Comparison of ENCODE assay signal across 29 mouse cellular contexts in genomic region chr4:66794283-66794682, GRCm38 (mm10). TPM values are rescaled to one million over a fixed set of nuclear protein-coding genes. Genes with fewer than 3 reads are reported as not detected.
A peak's percentile ranks its signal among the peaks of the same experiment; 100 is the strongest.
DNase-seq lines count a peak whose midpoint lies in the region; ATAC-seq and TF ChIP-seq lines count a peak whose summit lies in the region.
"Had no signal": no experiment of that assay in that cellular context is flagged by ENCODE, and none has a peak within 500 bp of the region (broad histone marks: within the 10 kb centered on the region; RNA-seq: fewer than 3 reads in every experiment).

No protein-coding gene starts in this region.

- no peak for TF ChIP-seq CTCF in forebrain, postnatal 0 days (IDR thresholded peaks at IDR 0.05; ENCODE audit: low read depth)

- no peaks in the 10 kb centered on the region for H3K27me3 ChIP-seq in embryonic facial prominence, embryonic 14.5 days (replicated peaks; ENCODE audit: control insufficient read depth, insufficient read depth, low read length)
- H3K27me3 ChIP-seq in embryonic facial prominence, embryonic 10.5 days (replicated peaks; ENCODE audit: low read depth, poor library complexity, severe bottlenecking): no peaks in the 10 kb centered on the region
- no peaks in the 10 kb centered on the region for H3K27me3 ChIP-seq in limb, embryonic 14.5 days (ENCODE audit: control insufficient read depth, insufficient read depth, low read length)
- no peaks in the 10 kb centered on the region for H3K27me3 ChIP-seq in forebrain, postnatal 0 days (ENCODE audit: insufficient read depth, low read length)
- H3K27me3 ChIP-seq in midbrain, embryonic 15.5 days (replicated peaks): no peaks in the 10 kb centered on the region
- H3K27me3 ChIP-seq: CH12.LX; embryonic facial prominence, embryonic 13.5 days; heart, embryonic 13.5 days had no signal

- H3K4me1 ChIP-seq in embryonic facial prominence, embryonic 14.5 days (ENCODE audit: control insufficient read depth, insufficient read depth, low read length): no peaks in the 10 kb centered on the region
- no peaks in the 10 kb centered on the region for H3K4me1 ChIP-seq in embryonic facial prominence, embryonic 10.5 days
- no peaks in the 10 kb centered on the region for H3K4me1 ChIP-seq in limb, embryonic 14.5 days (ENCODE audit: control insufficient read depth, insufficient read depth, low read length)
- no peaks in the 10 kb centered on the region for H3K4me1 ChIP-seq in forebrain, postnatal 0 days (ENCODE audit: insufficient read depth)
- H3K4me1 ChIP-seq in midbrain, embryonic 15.5 days: no peaks in the 10 kb centered on the region
- H3K4me1 ChIP-seq: embryonic facial prominence, embryonic 13.5 days; heart, embryonic 13.5 days had no signal

- H3K4me3 ChIP-seq in embryonic facial prominence, embryonic 14.5 days (ENCODE audit: low read depth, low read length): no peak overlapping the region
- H3K4me3 ChIP-seq in embryonic facial prominence, embryonic 10.5 days: no peak overlapping the region
- H3K4me3 ChIP-seq in limb, embryonic 14.5 days (replicated peaks; ENCODE audit: low read length): no peak overlapping the region
- H3K4me3 ChIP-seq in forebrain, postnatal 0 days (ENCODE audit: low read depth, low read length): no peak overlapping the region
- no peak overlapping the region for H3K4me3 ChIP-seq in midbrain, embryonic 15.5 days
- H3K4me3 ChIP-seq: embryonic facial prominence, embryonic 13.5 days; gastrocnemius, adult 2 months; heart, embryonic 13.5 days had no signal

- WGBS in embryonic facial prominence, embryonic 14.5 days: 62% methylated on average over 2 of the region's 2 CpGs
- 93% methylated on average over 2 of the region's 2 CpGs for WGBS in embryonic facial prominence, embryonic 10.5 days
- 78% methylated on average over 2 of the region's 2 CpGs for WGBS in limb, embryonic 14.5 days
- 79% methylated on average over 2 of the region's 2 CpGs for WGBS in forebrain, postnatal 0 days
- WGBS in midbrain, embryonic 15.5 days: 83% methylated on average over 2 of the region's 2 CpGs

- TF ChIP-seq POLR2A in limb, embryonic 14.5 days (IDR thresholded peaks at IDR 0.05; ENCODE audit: borderline replicate concordance, extremely low read depth, insufficient read depth, insufficient read length): no peak

- no peak overlapping the region for H3K9ac ChIP-seq in embryonic facial prominence, embryonic 14.5 days (ENCODE audit: low read depth, low read length)
- no peak overlapping the region for H3K9ac ChIP-seq in limb, embryonic 14.5 days (ENCODE audit: low read depth, low read length, severe bottlenecking)
- H3K9ac ChIP-seq in forebrain, postnatal 0 days: no peak overlapping the region
- H3K9ac ChIP-seq in midbrain, embryonic 15.5 days: no peak overlapping the region
- H3K9ac ChIP-seq: embryonic facial prominence, embryonic 13.5 days; heart, embryonic 13.5 days; hindbrain, embryonic 14.5 days had no signal

- H3K4me2 ChIP-seq in embryonic facial prominence, embryonic 14.5 days (ENCODE audit: low read depth, low read length): no peak overlapping the region
- H3K4me2 ChIP-seq in limb, embryonic 14.5 days (replicated peaks; ENCODE audit: low read depth, low read length, severe bottlenecking): no peak overlapping the region
- no peak overlapping the region for H3K4me2 ChIP-seq in forebrain, postnatal 0 days (ENCODE audit: low read depth)
- H3K4me2 ChIP-seq in midbrain, embryonic 15.5 days: no peak overlapping the region
- H3K4me2 ChIP-seq: embryonic facial prominence, embryonic 13.5 days; heart, embryonic 13.5 days; hindbrain, embryonic 14.5 days had no signal

- no peak for ATAC-seq in embryonic facial prominence, embryonic 14.5 days (ENCODE audit: low read depth)
- ATAC-seq in limb, embryonic 14.5 days (ENCODE audit: low FRiP score, low read depth): no peak
- no peak for ATAC-seq in forebrain, postnatal 0 days
- no peak for ATAC-seq in midbrain, embryonic 15.5 days (replicated peaks)
- ATAC-seq: activated CD4-positive, CD25-positive, alpha-beta regulatory T cell, adult 4 months; forebrain, embryonic 14.5 days; hindbrain, postnatal 0 days; inflammation-experienced regulatory T-cells, adult 6 months; intestine, embryonic 16.5 days had no signal

- peak; percentile 40 for DNase-seq in embryonic facial prominence, embryonic 14.5 days (ENCODE audit: low spot score)
- DNase-seq in embryonic facial prominence, embryonic 10.5 days (ENCODE audit: low spot score): no peak
- DNase-seq in 3T3-L1 (ENCODE audit: low read depth, low spot score): peak; percentile 57
- peak; percentile 12 for DNase-seq in brain, adult 2 months (ENCODE audit: low read depth, low spot score)
- DNase-seq in limb, embryonic 14.5 days (ENCODE audit: low spot score): peak; percentile 40
- DNase-seq in forebrain, postnatal 0 days: no peak
- DNase-seq: adrenal gland, adult 8-10 months; adrenal gland, postnatal 25 days; B cell, adult 2 months; cerebellum, adult 11 months; cerebellum, adult 2 months; cerebellum, adult 9-11 months; cerebellum, postnatal 25 days; gastrocnemius, adult 2 months; gastrocnemius, postnatal 14 days; heart, adult 18-20 months; heart, postnatal 14 days; heart, postnatal 4 days had no signal

- no peaks in the 10 kb centered on the region for H3K36me3 ChIP-seq in embryonic facial prominence, embryonic 14.5 days (ENCODE audit: control insufficient read depth, insufficient read depth, low read length)
- H3K36me3 ChIP-seq in embryonic facial prominence, embryonic 10.5 days (replicated peaks): no peaks in the 10 kb centered on the region
- no peaks in the 10 kb centered on the region for H3K36me3 ChIP-seq in limb, embryonic 14.5 days (ENCODE audit: control insufficient read depth, insufficient read depth, low read length)
- no peaks in the 10 kb centered on the region for H3K36me3 ChIP-seq in forebrain, postnatal 0 days (ENCODE audit: insufficient read depth)
- H3K36me3 ChIP-seq in midbrain, embryonic 15.5 days (replicated peaks): no peaks in the 10 kb centered on the region
- H3K36me3 ChIP-seq: embryonic facial prominence, embryonic 13.5 days; G1E; heart, embryonic 13.5 days had no signal

- H3K9me3 ChIP-seq in embryonic facial prominence, embryonic 14.5 days (ENCODE audit: control insufficient read depth, low read length): no peaks in the 10 kb centered on the region
- no peaks in the 10 kb centered on the region for H3K9me3 ChIP-seq in embryonic facial prominence, embryonic 10.5 days
- no peaks in the 10 kb centered on the region for H3K9me3 ChIP-seq in limb, embryonic 14.5 days (ENCODE audit: control insufficient read depth, low read length)
- H3K9me3 ChIP-seq in forebrain, postnatal 0 days (ENCODE audit: low read length): no peaks in the 10 kb centered on the region
- H3K9me3 ChIP-seq in midbrain, embryonic 15.5 days: no peaks in the 10 kb centered on the region
- H3K9me3 ChIP-seq: embryonic facial prominence, embryonic 13.5 days; G1E; heart, embryonic 13.5 days had no signal

- no peak overlapping the region for H3K27ac ChIP-seq in embryonic facial prominence, embryonic 14.5 days (replicated peaks; ENCODE audit: low read depth, low read length)
- no peak overlapping the region for H3K27ac ChIP-seq in embryonic facial prominence, embryonic 10.5 days (replicated peaks)
- H3K27ac ChIP-seq in limb, embryonic 14.5 days (replicated peaks; ENCODE audit: low read depth, low read length): no peak overlapping the region
- no peak overlapping the region for H3K27ac ChIP-seq in forebrain, postnatal 0 days (ENCODE audit: low read depth, low read length)
- H3K27ac ChIP-seq in midbrain, embryonic 15.5 days: no peak overlapping the region
- H3K27ac ChIP-seq: embryonic facial prominence, embryonic 13.5 days; gastrocnemius, adult 2 months; heart, embryonic 13.5 days; hindbrain, embryonic 14.5 days; hindbrain, postnatal 0 days had no signal

RNA-seq across cellular contexts. Expression of gene Tlr4, which starts 33.1 kb away (rescaled TPM):
- 2.4 and 2.9 TPM in 2 replicates for polyA plus RNA-seq in embryonic facial prominence, embryonic 14.5 days (2014; fragmentation: Nextera tagmentation; extraction: Ambion mirVana)
- 0.93 and 1.3 TPM in 2 replicates for polyA plus RNA-seq in embryonic facial prominence, embryonic 10.5 days (2016; fragmentation: Nextera tagmentation; extraction: Ambion mirVana)
- 0.75 and 0.99 TPM in 2 replicates for polyA plus RNA-seq in limb, embryonic 14.5 days (2012; rRNA removed)
- 1.4 and 1.8 TPM in 2 replicates for polyA plus RNA-seq in limb, embryonic 14.5 days (2014; fragmentation: Nextera tagmentation; extraction: Ambion mirVana)
- 1.9 and 2.6 TPM in 2 replicates for total RNA-seq in forebrain, postnatal 0 days (2014; rRNA removed)
- polyA plus RNA-seq in forebrain, postnatal 0 days (2015; fragmentation: Nextera tagmentation; extraction: Ambion mirVana): 0.51 and 0.80 TPM in 2 replicates
- 0.63 and 0.94 TPM in 2 replicates for polyA plus RNA-seq in midbrain, embryonic 15.5 days (2015; fragmentation: Nextera tagmentation; extraction: Ambion mirVana)
- polyA plus RNA-seq: G1E had no signal

Comparison
In these comparisons a context has a peak if more than half of its experiments do, and no peak if none do; other contexts are left out.
1. DNase-seq: peak in embryonic facial prominence, embryonic 14.5 days (single experiment), 3T3-L1 (single experiment), brain, adult 2 months (single experiment) and limb, embryonic 14.5 days (single experiment); none in embryonic facial prominence, embryonic 10.5 days (single experiment) and forebrain, postnatal 0 days (single experiment).